Mouse (Mus musculus): ENCODE results near the gene Lcn4. TPM values are rescaled to one million over a fixed set of nuclear protein-coding genes. Genes with fewer than 3 reads are reported as not detected.
A peak's percentile ranks its signal among the peaks of the same experiment; 100 is the strongest.

Gene Lcn4
- total RNA-seq, 2 experiments from 2014 or later, result not detected

GRCm38 (mm10) chr2:26634629-26635488 is 36.2 kb downstream of the Lcn4 start:
- no peak for DNase-seq (ENCODE audit: low spot score in 2 of 2)

- DNase-seq (ENCODE audit: low spot score in 2 of 2), result no peak
Observed at GRCm38 (mm10) chr2:26633953-26634530, 37.0 kb downstream of the Lcn4 start.

GRCm38 (mm10) chr2:26632541-26633395 is 38.3 kb downstream of the Lcn4 start:
- no peak for DNase-seq (ENCODE audit: low spot score in 2 of 2)

GRCm38 (mm10) chr2:26628792-26629437 is 42.2 kb downstream of the Lcn4 start:
- no peak for DNase-seq (ENCODE audit: low spot score in 2 of 2)

GRCm38 (mm10) chr2:26627921-26628739 is 43.0 kb downstream of the Lcn4 start, which contains the start of gene Fam69b:
Fam69b (plus strand) TSS chr2:26628457.
- DNase-seq (ENCODE audit: low spot score in 2 of 2), result peak; percentile 82 to 92

- DNase-seq (ENCODE audit: low spot score in 2 of 2), result no peak
Observed at GRCm38 (mm10) chr2:26626081-26626480, 45.0 kb downstream of the Lcn4 start.

- DNase-seq (ENCODE audit: low spot score in 2 of 2), result no peak
Observed at GRCm38 (mm10) chr2:26625419-26625818, 45.7 kb downstream of the Lcn4 start.

- DNase-seq (ENCODE audit: low spot score in 2 of 2), result no peak
Observed at GRCm38 (mm10) chr2:26622984-26623383, 48.1 kb downstream of the Lcn4 start.

- DNase-seq (ENCODE audit: low spot score in 2 of 2), result no peak
Observed at GRCm38 (mm10) chr2:26621246-26621645, 49.8 kb downstream of the Lcn4 start.

GRCm38 (mm10) chr2:26617928-26618327 is 53.2 kb downstream of the Lcn4 start:
- DNase-seq (ENCODE audit: low spot score in 2 of 2), result no peak

Other genes with a start within 250 kb of the Lcn4 start
- 10 to 100 TPM; 50.3 to 50.4 TPM for gene Sec16a, start 226.1 kb downstream of the Lcn4 start, total RNA-seq (2021)
- 10 to 100 TPM; 26.4 to 26.9 TPM for gene Notch1, start 154.6 kb downstream of the Lcn4 start, total RNA-seq (2021)
- 10 to 100 TPM; 53.5 to 59.7 TPM for gene Egfl7, start 91.3 kb downstream of the Lcn4 start, total RNA-seq (2021)
- not detected for gene Gm20532, start 84.6 kb downstream of the Lcn4 start, total RNA-seq (2021)
- gene Agpat2, start 66.9 kb downstream of the Lcn4 start, total RNA-seq (2021), result 1 to 10 TPM; 2.1 to 2.5 TPM
- gene Fam69b, start 42.8 kb downstream of the Lcn4 start, total RNA-seq (2021), result 10 to 100 TPM; 67.9 to 72.8 TPM
- not detected for gene Abo, start 193.7 kb upstream of the Lcn4 start, total RNA-seq (2021)
- 10 to 100 TPM; 26.4 to 29.0 TPM for gene Surf6, start 231.6 kb upstream of the Lcn4 start, total RNA-seq (2021)
- 10 to 100 TPM; 47.5 to 50.1 TPM for gene Med22, start 239.4 kb upstream of the Lcn4 start, total RNA-seq (2021)
- 100 to 1,000 TPM; 253 to 258 TPM for gene Rpl7a, start 239.5 kb upstream of the Lcn4 start, total RNA-seq (2021)
- 10 to 100 TPM; 34.2 to 36.5 TPM for gene Surf2, start 245.1 kb upstream of the Lcn4 start, total RNA-seq (2021)
- gene Surf1, start 245.2 kb upstream of the Lcn4 start, total RNA-seq (2021), result 100 to 1,000 TPM; 109 to 111 TPM